Comparison of ENCODE assay signal across 8 mouse cellular contexts in genomic region chr3:132871318-132871904, GRCm38 (mm10).
DNase-seq lines count a peak whose midpoint lies in the region; ATAC-seq and TF ChIP-seq lines count a peak whose summit lies in the region.

No protein-coding gene starts in this region.

- H3K36me3 ChIP-seq in kidney, adult 2 months (ENCODE audit: control insufficient read depth, insufficient read depth, low read length) = no peaks in the 10 kb centered on the region
- H3K36me3 ChIP-seq in hindbrain, embryonic 14.5 days (replicated peaks; ENCODE audit: control insufficient read depth, insufficient read depth) = no peaks in the 10 kb centered on the region

- H3K4me2 ChIP-seq in hindbrain, embryonic 14.5 days (replicated peaks) = no peak overlapping the region

- H3K9me3 ChIP-seq in hindbrain, embryonic 14.5 days (ENCODE audit: control insufficient read depth, low read length) = no peaks in the 10 kb centered on the region

- no peak overlapping the region for H3K9ac ChIP-seq in hindbrain, embryonic 14.5 days

- H3K4me3 ChIP-seq in kidney, adult 2 months (ENCODE audit: insufficient read depth, low read depth, low read length) = no peak overlapping the region
- H3K4me3 ChIP-seq in hindbrain, embryonic 14.5 days (replicated peaks; ENCODE audit: low read length) = no peak overlapping the region

- peak; percentile 27 for DNase-seq in ovary, postnatal 36 days (ENCODE audit: low spot score)
- no peak for DNase-seq in ovary, postnatal 10 days (ENCODE audit: low spot score)
- DNase-seq in cerebellum, postnatal 14 days = peak; percentile 66 to 70
- DNase-seq in kidney, adult 2 months = peak; percentile 93
- peak; percentile 70 to 79 for DNase-seq in lung, postnatal 4 days
- no peak for DNase-seq in thymus, postnatal 36 days
- DNase-seq in frontal cortex, postnatal 25 days (ENCODE audit: low spot score in 2 of 2) = no peak
- DNase-seq in hindbrain, embryonic 14.5 days (ENCODE audit: low spot score) = no peak

- no peak overlapping the region for H3K27ac ChIP-seq in kidney, adult 2 months (ENCODE audit: insufficient read depth, low read depth, low read length)
- H3K27ac ChIP-seq in hindbrain, embryonic 14.5 days = no peak overlapping the region

- no peak for TF ChIP-seq POLR2A in kidney, adult 2 months (IDR thresholded peaks at IDR 0.05; ENCODE audit: low read depth, low read length)

- TF ChIP-seq CTCF in kidney, adult 2 months (conservative IDR thresholded peaks at IDR 0.05; ENCODE audit: insufficient read depth, insufficient read length, low read depth, low read length) = no peak

- peaks cover 30% of the 10 kb centered on the region for H3K4me1 ChIP-seq in kidney, adult 2 months (ENCODE audit: control insufficient read depth, insufficient read depth, low read length)
- H3K4me1 ChIP-seq in hindbrain, embryonic 14.5 days (replicated peaks; ENCODE audit: control insufficient read depth, insufficient read depth, low read length) = 0 out of 2 replicates have a peak, but pooled peaks cover 2% of the 10 kb centered on the region

- no peaks in the 10 kb centered on the region for H3K27me3 ChIP-seq in kidney, adult 2 months (replicated peaks; ENCODE audit: control insufficient read depth, insufficient read depth, low read length)
- H3K27me3 ChIP-seq in hindbrain, embryonic 14.5 days (ENCODE audit: control insufficient read depth, insufficient read depth, low read length) = no peaks in the 10 kb centered on the region

- 29% methylated on average over 9 of the region's 9 CpGs for WGBS in kidney, adult 2 months
- 89% methylated on average over 9 of the region's 9 CpGs for WGBS in hindbrain, embryonic 14.5 days

- no peak for ATAC-seq in hindbrain, embryonic 14.5 days (ENCODE audit: low FRiP score)

Comparison
In these comparisons a context has a peak if more than half of its experiments do, and no peak if none do; other contexts are left out.
1. DNase-seq: peak in ovary, postnatal 36 days (single experiment), cerebellum, postnatal 14 days (2 of 2), kidney, adult 2 months (single experiment) and lung, postnatal 4 days (2 of 2); none in ovary, postnatal 10 days (single experiment), thymus, postnatal 36 days (0 of 2), frontal cortex, postnatal 25 days (0 of 2) and hindbrain, embryonic 14.5 days (single experiment).